Mouse (Mus musculus) G1E (cell line): ENCODE data around the gene Kcnj6. TPM values are rescaled to one million over a fixed set of nuclear protein-coding genes. Genes with fewer than 3 reads are reported as not detected.

Experiments used
- ATAC-seq: 2 replicates; pipeline ENCODE4 v1.8.0; 2016; ENCODE audit warnings: mild to moderate bottlenecking; ENCODE audit not compliant: insufficient number of reproducible peaks, poor library complexity, low FRiP score, severe bottlenecking; ENCODE audit errors: extremely low read depth
- DNase-seq: peaks from one replicate; pipeline ENCODE4 v3.0.0; 2012; ENCODE audit warnings: low spot score
- H3K27me3 ChIP-seq: 2 replicates; pipeline ENCODE4 v1.6.1; 2012; ENCODE audit warnings: mild to moderate bottlenecking, low read length, inconsistent platforms; ENCODE audit not compliant: insufficient read depth
- H3K36me3 ChIP-seq: replicated peaks from 2 replicates; pipeline ENCODE3; 2012; ENCODE audit warnings: mild to moderate bottlenecking, inconsistent platforms
- H3K4me1 ChIP-seq: 2 replicates; pipeline ENCODE4 v1.6.1; 2012; ENCODE audit warnings: low read depth, low read length, inconsistent platforms, mixed read lengths; ENCODE audit not compliant: insufficient read depth
- H3K4me3 ChIP-seq: 2 replicates; pipeline ENCODE4 v1.5.1; 2012; ENCODE audit warnings: low read depth, mild to moderate bottlenecking, inconsistent platforms, low read length, moderate library complexity, mixed read lengths
- H3K9me3 ChIP-seq: replicated peaks from 2 replicates; pipeline ENCODE4 v1.6.1; 2012; ENCODE audit warnings: inconsistent platforms
- CTCF ChIP-seq: IDR thresholded peaks from 2 replicates; pipeline ENCODE4 v1.5.1; 2012; ENCODE audit warnings: low read depth, low read length, inconsistent platforms, mixed read lengths
- GATA1 ChIP-seq: IDR thresholded peaks from 2 replicates; pipeline ENCODE4 v1.6.1; 2012; ENCODE audit warnings: borderline replicate concordance, low read length, inconsistent platforms, mixed read lengths
- GATA2 ChIP-seq: IDR thresholded peaks from 2 replicates; pipeline ENCODE4 v1.6.1; 2012; ENCODE audit warnings: low read depth, low read length, inconsistent platforms, borderline replicate concordance
- POLR2AphosphoS5 ChIP-seq: IDR thresholded peaks from 2 replicates; pipeline ENCODE4 v1.6.1; 2012; ENCODE audit warnings: low read depth, low read length, inconsistent platforms; ENCODE audit not compliant: insufficient replicate concordance
- TAL1 ChIP-seq: conservative IDR thresholded peaks from 2 replicates; pipeline ENCODE4 v1.6.1; 2012; ENCODE audit warnings: low read depth, low read length, inconsistent platforms, mixed read lengths
- polyA plus RNA-seq: library from polyadenylated mRNA; stranded (reverse); fragments of >175 nt; gene quantifications from 2 replicates; pipeline ENCODE4 v1.2.3, GENCODE M21; 2012
- total RNA-seq, 2 experiments: library from RNA; stranded (forward) in 1 of 2; stranded (reverse) in 1 of 2; fragments of 200-1000 nt in 1 of 2; fragments of >200 nt in 1 of 2; fragmentation: Nextera tagmentation in 1 of 2; gene quantifications; 2 replicates each; pipeline ENCODE4 v1.2.3; 2014 to 2017

The Kcnj6 gene
- total and polyA plus RNA-seq, 3 experiments = 0.22 TPM; not detected in 2

- no peak for ATAC-seq
- H3K27me3 ChIP-seq = no peaks in the 10 kb centered on the region
Observed at GRCm38 (mm10) chr16:94972080-94972855, 25.2 kb downstream of the Kcnj6 start.

GRCm38 (mm10) chr16:94968941-94969340 is 28.6 kb downstream of the Kcnj6 start:
- ATAC-seq = no peak

More at GRCm38 (mm10) chr16:94972080-94972855, 25.2 kb downstream of the Kcnj6 start:
- no peak for TF ChIP-seq GATA2
- TF ChIP-seq GATA1 = no peak
- TF ChIP-seq CTCF = no peak
- no peak for TF ChIP-seq TAL1
- no peak for TF ChIP-seq POLR2AphosphoS5
- Histone ChIP-seq H3K9me3 (peaks cover 7% of the 10 kb centered on the region; the same call in 1 of the 2 replicates), H3K4me3 (no peak overlapping the region), H3K36me3 (no peaks in the 10 kb centered on the region), H3K4me1 (no peaks in the 10 kb centered on the region)
- no peak for DNase-seq

GRCm38 (mm10) chr16:94968472-94968871 is 29.0 kb downstream of the Kcnj6 start:
- Histone ChIP-seq H3K9me3 (peaks cover 9% of the 10 kb centered on the region), H3K4me3 (no peak overlapping the region), H3K27me3 (no peaks in the 10 kb centered on the region), H3K4me1 (no peaks in the 10 kb centered on the region), H3K36me3 (no peaks in the 10 kb centered on the region)
- no peak for TF ChIP-seq TAL1
- no peak for TF ChIP-seq POLR2AphosphoS5
- TF ChIP-seq CTCF = no peak
- no peak for TF ChIP-seq GATA2
- TF ChIP-seq GATA1 = no peak
- no peak for ATAC-seq
- no peak for DNase-seq

More at GRCm38 (mm10) chr16:94968941-94969340, 28.6 kb downstream of the Kcnj6 start:
- H3K4me1 ChIP-seq = no peaks in the 10 kb centered on the region
- no peak for TF ChIP-seq TAL1
- TF ChIP-seq POLR2AphosphoS5 = no peak
- TF ChIP-seq GATA2 = no peak
- H3K4me3 ChIP-seq = no peak overlapping the region
- no peaks in the 10 kb centered on the region for H3K27me3 ChIP-seq
- peaks cover 9% of the 10 kb centered on the region for H3K9me3 ChIP-seq
- no peaks in the 10 kb centered on the region for H3K36me3 ChIP-seq
- DNase-seq = no peak

- DNase-seq (no peak), ATAC-seq (no peak)
- Histone ChIP-seq H3K9me3 (peaks cover 2% of the 10 kb centered on the region; the same call in 1 of the 2 replicates), H3K4me3 (no peak overlapping the region), H3K4me1 (no peaks in the 10 kb centered on the region), H3K36me3 (no peaks in the 10 kb centered on the region), H3K27me3 (no peaks in the 10 kb centered on the region)
- no peak for TF ChIP-seq POLR2AphosphoS5
- TF ChIP-seq CTCF = no peak
- no peak for TF ChIP-seq GATA1
- TF ChIP-seq TAL1 = no peak
- no peak for TF ChIP-seq GATA2
Observed at GRCm38 (mm10) chr16:94957156-94957828, 40.2 kb downstream of the Kcnj6 start.

- DNase-seq = no peak
- Histone ChIP-seq H3K4me1 (no peaks in the 10 kb centered on the region), H3K4me3 (no peak overlapping the region), H3K9me3 (0 out of 2 replicates have a peak, but pooled peaks cover 2% of the 10 kb centered on the region), H3K27me3 (no peaks in the 10 kb centered on the region), H3K36me3 (no peaks in the 10 kb centered on the region)
- no peak for ATAC-seq
- TF ChIP-seq GATA1 = no peak
- no peak for TF ChIP-seq POLR2AphosphoS5
- no peak for TF ChIP-seq GATA2
- TF ChIP-seq CTCF = no peak
- no peak for TF ChIP-seq TAL1
Observed at GRCm38 (mm10) chr16:94956410-94956809, 41.1 kb downstream of the Kcnj6 start.

GRCm38 (mm10) chr16:94953294-94953693 is 44.2 kb downstream of the Kcnj6 start:
- Histone ChIP-seq H3K4me1 (no peaks in the 10 kb centered on the region), H3K27me3 (no peaks in the 10 kb centered on the region), H3K4me3 (no peak overlapping the region), H3K36me3 (no peaks in the 10 kb centered on the region), H3K9me3 (no peaks in the 10 kb centered on the region)
- ATAC-seq = no peak
- TF ChIP-seq GATA2 (no peak), TAL1 (no peak), POLR2AphosphoS5 (no peak), GATA1 (no peak), CTCF (no peak)
- DNase-seq = no peak
